Mouse (Mus musculus): Measurements from ENCODE around the gene Hnf4a.
"Not testable (repeated sequence)": the region's sequence is repeated elsewhere in the genome, so short reads cannot be mapped to it uniquely, and the experiment has no call there.

Gene Hnf4a

DNA sequence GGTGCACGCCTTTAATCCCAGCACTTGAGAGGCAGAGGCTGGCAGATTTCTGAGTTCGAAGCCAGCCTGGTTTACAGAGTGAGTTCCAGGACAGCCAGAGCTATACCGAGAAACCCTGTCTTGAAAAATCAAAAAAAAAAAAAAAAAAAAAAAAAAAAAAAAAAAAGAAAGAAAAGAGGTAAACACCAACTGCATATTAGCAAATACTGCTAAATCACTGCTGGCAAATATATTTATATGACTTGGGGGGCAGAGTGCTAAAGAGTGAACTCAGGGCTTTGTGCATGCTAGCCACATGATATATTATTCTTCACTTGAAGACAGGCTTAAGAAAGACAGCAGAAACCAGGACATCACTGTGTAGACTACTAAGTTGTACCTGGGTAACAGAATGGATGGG is 114.8 kb downstream of the Hnf4a start:
- not testable (repeated sequence) for DNase-seq (ENCODE audit: low spot score)
